Mouse (Mus musculus): ENCODE data around the gene Yif1a.

- TF ChIP-seq CTCF (IDR thresholded peaks at IDR 0.05; ENCODE audit: low read depth, low read length), result no peak
- no peak for TF ChIP-seq GATA1 (IDR thresholded peaks at IDR 0.05; ENCODE audit: borderline replicate concordance, low read length)
These were observed 19.9 kb downstream of the Yif1a start for GRCm38 (mm10) chr19:5108271-5108575.
